Mouse (Mus musculus) stomach, postnatal 0 days (tissue): ENCODE data around the gene Olfr535. TPM values are rescaled to one million over a fixed set of nuclear protein-coding genes. Genes with fewer than 3 reads are reported as not detected.
"Not testable (repeated sequence)": the region's sequence is repeated elsewhere in the genome, so short reads cannot be mapped to it uniquely, and the experiment has no call there.

Experiments
- ATAC-seq: fragments of 200-750 bp; cut with Nextera tagmentation; 2 replicates; pipeline ENCODE4 v1.8.0; 2017; ENCODE audit not compliant: low FRiP score, low TSS enrichment
- DNase-seq: peaks from one replicate; pipeline ENCODE4 v3.0.0-alpha.2; 2016; ENCODE audit warnings: low spot score
- H3K27ac ChIP-seq: fragments of 300-500 bp; sonication (generic); replicated peaks from 2 replicates; pipeline ENCODE4 v1.5.1; 2014; ENCODE audit warnings: mild to moderate bottlenecking, control low read depth
- H3K27me3 ChIP-seq: fragments of 300-500 bp; sonication (generic); 2 replicates; pipeline ENCODE4 v1.6.1; 2014; ENCODE audit warnings: low read length; ENCODE audit not compliant: control insufficient read depth, insufficient read depth
- H3K36me3 ChIP-seq: fragments of 300-500 bp; sonication (generic); 2 replicates; pipeline ENCODE4 v1.6.1; 2014; ENCODE audit warnings: low read length, mixed read lengths; ENCODE audit not compliant: control insufficient read depth, insufficient read depth
- H3K4me1 ChIP-seq: fragments of 300-500 bp; sonication (generic); replicated peaks from 2 replicates; pipeline ENCODE4 v1.6.1; 2014; ENCODE audit warnings: antibody characterized with exemption; ENCODE audit not compliant: control insufficient read depth, insufficient read depth
- H3K4me2 ChIP-seq: fragments of 300-500 bp; sonication (generic); replicated peaks from 2 replicates; pipeline ENCODE4 v1.6.1; 2014; ENCODE audit warnings: low read depth, mild to moderate bottlenecking, control low read depth, moderate library complexity
- H3K4me3 ChIP-seq: fragments of 300-500 bp; sonication (generic); 2 replicates; pipeline ENCODE4 v1.5.1; 2014; ENCODE audit warnings: low read depth, low read length, control low read depth
- H3K9ac ChIP-seq: fragments of 300-500 bp; sonication (generic); 2 replicates; pipeline ENCODE4 v1.6.1; 2014; ENCODE audit warnings: mild to moderate bottlenecking, low read length, control low read depth, mixed read lengths
- H3K9me3 ChIP-seq: fragments of 300-500 bp; sonication (generic); 2 replicates; pipeline ENCODE4 v1.6.1; 2016; ENCODE audit warnings: low read length; ENCODE audit not compliant: control insufficient read depth
- CTCF ChIP-seq: IDR thresholded peaks from 2 replicates; pipeline ENCODE4 v1.5.1; 2016; ENCODE audit warnings: antibody characterized with exemption, low read depth, mild to moderate bottlenecking, moderate library complexity
- EP300 ChIP-seq: optimal IDR thresholded peaks from 2 replicates; pipeline ENCODE3; 2016; ENCODE audit warnings: antibody characterized with exemption
- WGBS: fragments of 180-500 bp; shearing (Covaris S2); extraction: QIAGEN DNeasy Blood & Tissue Kit; methylation state at CpG from one replicate; pipeline ENCODE4 v1.1.7; 2014; 5-methylcytosine and 5-hydroxymethylcytosine counted together
- polyA plus RNA-seq: library from polyadenylated mRNA; unstranded; fragments of >200 nt; fragmentation: Nextera tagmentation; extraction: Ambion mirVana; gene quantifications from 2 replicates; pipeline ENCODE4 v1.2.1, GENCODE M21; 2015

Gene Olfr535
- polyA plus RNA-seq, 1 experiment from 2014 or later: not detected

- no peak overlapping the region for H3K9ac ChIP-seq
- H3K27ac ChIP-seq: no peak overlapping the region
- no peak for ATAC-seq
- H3K4me3 ChIP-seq: no peak overlapping the region
- no peaks in the 10 kb centered on the region for H3K27me3 ChIP-seq
- no peak overlapping the region for H3K4me2 ChIP-seq
- H3K36me3 ChIP-seq: no peaks in the 10 kb centered on the region
- H3K4me1 ChIP-seq: no peaks in the 10 kb centered on the region
- no peaks in the 10 kb centered on the region for H3K9me3 ChIP-seq
- TF ChIP-seq CTCF (no peak), EP300 (no peak)
- WGBS: 33% methylated on average over 2 of the region's 2 CpGs
- DNase-seq: no peak
Measured at GRCm38 (mm10) chr7:140494231-140494630, 10.2 kb downstream of the Olfr535 start.

- Histone ChIP-seq H3K27ac (no peak overlapping the region), H3K27me3 (no peaks in the 10 kb centered on the region), H3K9ac (no peak overlapping the region), H3K4me2 (no peak overlapping the region), H3K9me3 (no peaks in the 10 kb centered on the region), H3K4me1 (no peaks in the 10 kb centered on the region), H3K4me3 (no peak overlapping the region), H3K36me3 (no peaks in the 10 kb centered on the region)
- ATAC-seq: no peak
- no peak for DNase-seq
- TF ChIP-seq EP300: no peak
- TF ChIP-seq CTCF: no peak
Measured at GRCm38 (mm10) chr7:140494702-140495101, 10.7 kb downstream of the Olfr535 start.

- not testable (repeated sequence) for H3K4me1 ChIP-seq, H3K4me2 ChIP-seq, H3K36me3 ChIP-seq, H3K4me3 ChIP-seq, ATAC-seq, H3K27me3 ChIP-seq, H3K9me3 ChIP-seq, DNase-seq, H3K9ac ChIP-seq, H3K27ac ChIP-seq
- 60% methylated on average over 1 of the region's 2 CpGs for WGBS
Measured at GRCm38 (mm10) chr7:140507346-140508021, 23.5 kb downstream of the Olfr535 start, which contains the start of gene Olfr536. TSS of gene Olfr536 (minus strand) at chr7:140507396.

- H3K27ac ChIP-seq: no peak overlapping the region
- H3K27me3 ChIP-seq: no peaks in the 10 kb centered on the region
- no peaks in the 10 kb centered on the region for H3K36me3 ChIP-seq
- DNase-seq (no peak), ATAC-seq (no peak)
- WGBS: 64% methylated on average over 2 of the region's 2 CpGs
- no peaks in the 10 kb centered on the region for H3K9me3 ChIP-seq
- no peak overlapping the region for H3K9ac ChIP-seq
- no peaks in the 10 kb centered on the region for H3K4me1 ChIP-seq
- no peak overlapping the region for H3K4me3 ChIP-seq
- TF ChIP-seq EP300 (no peak), CTCF (no peak)
- H3K4me2 ChIP-seq: no peak overlapping the region
Measured at GRCm38 (mm10) chr7:140539746-140540145, 55.7 kb downstream of the Olfr535 start.

Other genes starting within 250 kb of the Olfr535 start
- not detected in 2 replicates for gene 5830411N06Rik, start 236.9 kb upstream of the Olfr535 start, polyA plus RNA-seq
- gene Olfr525, start 163.4 kb upstream of the Olfr535 start, polyA plus RNA-seq: 0.02 TPM in 1 of 2 replicates, not detected in the other
- gene Olfr527, start 150.2 kb upstream of the Olfr535 start, polyA plus RNA-seq: not detected in 2 replicates
- gene Olfr60, start 122.5 kb upstream of the Olfr535 start, polyA plus RNA-seq: not detected in 2 replicates
- not detected in 2 replicates for gene Olfr530, start 107.9 kb upstream of the Olfr535 start, polyA plus RNA-seq
- gene Olfr531, start 81.3 kb upstream of the Olfr535 start, polyA plus RNA-seq: 0.04 TPM in 1 of 2 replicates, not detected in the other
- 0.07 TPM in 1 of 2 replicates, not detected in the other for gene Olfr532, start 62.6 kb upstream of the Olfr535 start, polyA plus RNA-seq
- not detected in 2 replicates for gene Olfr533, start 20.8 kb upstream of the Olfr535 start, polyA plus RNA-seq
- gene Olfr536, start 23.2 kb downstream of the Olfr535 start, polyA plus RNA-seq: not detected in 2 replicates
- gene Olfr538, start 83.7 kb downstream of the Olfr535 start, polyA plus RNA-seq: not detected in 2 replicates
- 0.02 TPM in 1 of 2 replicates, not detected in the other for gene Olfr46, start 117.1 kb downstream of the Olfr535 start, polyA plus RNA-seq
- gene Olfr61, start 144.8 kb downstream of the Olfr535 start, polyA plus RNA-seq: not detected in 2 replicates
- gene Olfr53, start 162.2 kb downstream of the Olfr535 start, polyA plus RNA-seq: not detected in 2 replicates
- 0.01 TPM in 1 of 2 replicates, not detected in the other for gene Olfr539, start 175.7 kb downstream of the Olfr535 start, polyA plus RNA-seq
- not detected in 2 replicates for gene Olfr45, start 197.7 kb downstream of the Olfr535 start, polyA plus RNA-seq
- gene Olfr541, start 213.1 kb downstream of the Olfr535 start, polyA plus RNA-seq: not detected in 2 replicates